In the genomic region with DNA sequence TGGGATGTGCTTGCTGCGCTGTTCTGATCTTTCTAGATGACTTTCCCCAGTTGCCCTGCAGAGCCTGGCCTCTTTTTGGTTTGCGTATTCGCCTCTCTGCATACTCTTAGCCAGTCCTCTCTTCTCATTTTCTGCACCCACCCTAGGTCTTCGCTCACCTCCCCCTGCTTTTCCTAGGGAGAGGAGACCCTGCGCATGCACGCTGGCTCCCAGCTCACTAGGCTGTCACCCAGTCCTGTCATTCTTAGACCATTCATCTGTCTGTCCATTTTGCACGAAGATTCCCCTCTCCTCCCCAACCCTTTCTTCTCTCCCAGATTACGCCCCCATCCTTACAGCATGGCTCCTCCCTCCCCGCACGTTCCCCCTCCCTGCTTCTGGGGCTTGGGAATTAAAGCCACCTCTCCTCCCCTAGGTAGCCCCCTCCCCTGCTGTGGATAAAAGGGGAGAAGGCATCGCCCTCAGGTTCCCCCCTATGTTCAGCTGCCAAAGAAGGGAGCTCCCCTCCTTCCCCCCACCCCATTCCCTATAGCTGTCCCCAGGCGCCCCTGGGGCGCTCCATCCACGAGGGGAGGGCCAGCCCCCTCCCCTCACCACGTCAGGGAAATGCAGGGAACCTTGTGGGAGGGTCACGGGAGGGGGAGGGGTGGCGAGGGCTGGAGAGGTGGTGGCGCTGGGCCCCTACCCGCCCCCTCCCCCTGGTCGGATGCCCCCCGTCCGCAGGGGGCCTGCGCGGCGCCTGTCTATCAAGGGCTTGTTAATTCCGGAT, we compare ENCODE assay signal across 7 mouse cellular contexts. TPM values are rescaled to one million over a fixed set of nuclear protein-coding genes. Genes with fewer than 3 reads are reported as not detected.
A peak's percentile ranks its signal among the peaks of the same experiment; 100 is the strongest.
DNase-seq lines count a peak whose midpoint lies in the region; ATAC-seq lines count a peak whose summit lies in the region.

No protein-coding gene starts in this region.

- 6% methylated on average over 17 of the region's 26 CpGs for WGBS in liver, embryonic 11.5 days
- 4% methylated on average over 21 of the region's 26 CpGs for WGBS in forebrain, embryonic 15.5 days
- 5% methylated on average over 23 of the region's 26 CpGs for WGBS in liver, embryonic 15.5 days (ENCODE audit: insufficient replicate concordance)

- H3K4me1 ChIP-seq in liver, embryonic 11.5 days (replicated peaks; ENCODE audit: control insufficient read depth, insufficient read depth, low read length) = peaks cover 15% of the 10 kb centered on the region
- peaks cover 41% of the 10 kb centered on the region for H3K4me1 ChIP-seq in forebrain, embryonic 15.5 days
- peaks cover 14% of the 10 kb centered on the region for H3K4me1 ChIP-seq in liver, embryonic 15.5 days (replicated peaks)

- H3K4me2 ChIP-seq in liver, embryonic 11.5 days = peak overlapping the region; percentile 97
- H3K4me2 ChIP-seq in forebrain, embryonic 15.5 days (replicated peaks) = peak overlapping the region; percentile 94
- H3K4me2 ChIP-seq in liver, embryonic 15.5 days = peak overlapping the region; percentile 77

- H3K36me3 ChIP-seq in liver, embryonic 11.5 days (ENCODE audit: control insufficient read depth, insufficient read depth, low read length) = no peaks in the 10 kb centered on the region
- 0 out of 2 replicates have a peak, but pooled peaks cover 4% of the 10 kb centered on the region for H3K36me3 ChIP-seq in forebrain, embryonic 15.5 days
- no peaks in the 10 kb centered on the region for H3K36me3 ChIP-seq in liver, embryonic 15.5 days (replicated peaks)

- peaks cover 78% of the 10 kb centered on the region for H3K27me3 ChIP-seq in liver, embryonic 11.5 days (replicated peaks; ENCODE audit: control insufficient read depth, insufficient read depth, low read length)
- peaks cover 50% of the 10 kb centered on the region for H3K27me3 ChIP-seq in forebrain, embryonic 15.5 days
- H3K27me3 ChIP-seq in liver, embryonic 15.5 days = peaks cover 86% of the 10 kb centered on the region

- no peak for DNase-seq in liver, embryonic 11.5 days (ENCODE audit: low spot score)
- no peak for DNase-seq in liver
- DNase-seq in cerebellum, adult 9-10 months = peak; percentile 67
- DNase-seq in urinary bladder, postnatal 25 days (ENCODE audit: low spot score) = no peak
- no peak for DNase-seq in thymus, postnatal 14 days

- peak overlapping the region; percentile 25; the same call in 1 of the 2 replicates for H3K9ac ChIP-seq in liver, embryonic 11.5 days (ENCODE audit: low read depth, low read length)
- H3K9ac ChIP-seq in forebrain, embryonic 15.5 days (replicated peaks) = peak overlapping the region; percentile 60
- H3K9ac ChIP-seq in liver, embryonic 15.5 days = no peak overlapping the region

- no peak overlapping the region for H3K27ac ChIP-seq in liver, embryonic 11.5 days (ENCODE audit: low read depth, low read length)
- H3K27ac ChIP-seq in forebrain, embryonic 15.5 days (replicated peaks) = peak overlapping the region; percentile 87
- no peak overlapping the region for H3K27ac ChIP-seq in liver, embryonic 15.5 days (replicated peaks)

- peak overlapping the region; percentile 56 for H3K4me3 ChIP-seq in liver, embryonic 11.5 days (ENCODE audit: low read depth, low read length)
- peak overlapping the region; percentile 54 for H3K4me3 ChIP-seq in forebrain, embryonic 15.5 days
- peak overlapping the region; percentile 51; the same call in 1 of the 2 replicates for H3K4me3 ChIP-seq in liver, embryonic 15.5 days (replicated peaks)

- H3K9me3 ChIP-seq in liver, embryonic 11.5 days (ENCODE audit: control insufficient read depth, low read length) = no peaks in the 10 kb centered on the region
- H3K9me3 ChIP-seq in forebrain, embryonic 15.5 days = no peaks in the 10 kb centered on the region
- no peaks in the 10 kb centered on the region for H3K9me3 ChIP-seq in liver, embryonic 15.5 days (replicated peaks)

- no peak for ATAC-seq in liver, embryonic 11.5 days (replicated peaks; ENCODE audit: low FRiP score)
- peak; percentile 19; the same call in 1 of the 2 replicates for ATAC-seq in forebrain, embryonic 15.5 days (replicated peaks)
- ATAC-seq in liver, embryonic 15.5 days (ENCODE audit: insufficient read depth) = no peak; the same call in 1 of the 2 replicates

RNA-seq across cellular contexts. Expression of a gene that starts 24.8 kb away (rescaled TPM):
- 0.35 and 0.40 TPM in 2 replicates for polyA plus RNA-seq in liver, embryonic 11.5 days (2014; fragmentation: Nextera tagmentation; extraction: Ambion mirVana)
- 24.5 and 26.7 TPM in 2 replicates for polyA plus RNA-seq in forebrain, embryonic 15.5 days (2015; fragmentation: Nextera tagmentation; extraction: Ambion mirVana)
- polyA plus RNA-seq in liver, embryonic 15.5 days (2015; fragmentation: Nextera tagmentation; extraction: Ambion mirVana) = not detected in 2 replicates

RNA-seq across cellular contexts. Expression of a gene that starts 26.6 kb away (rescaled TPM):
- polyA plus RNA-seq in liver, embryonic 11.5 days (2014; fragmentation: Nextera tagmentation; extraction: Ambion mirVana) = 0.83 and 0.93 TPM in 2 replicates
- 1.1 and 1.4 TPM in 2 replicates for polyA plus RNA-seq in forebrain, embryonic 15.5 days (2015; fragmentation: Nextera tagmentation; extraction: Ambion mirVana)
- polyA plus RNA-seq in liver, embryonic 15.5 days (2015; fragmentation: Nextera tagmentation; extraction: Ambion mirVana) = 0.16 TPM in 1 of 2 replicates, not detected in the other

RNA-seq across cellular contexts. Expression of a gene that starts 49.0 kb away (rescaled TPM):
- 0.62 and 0.69 TPM in 2 replicates for polyA plus RNA-seq in liver, embryonic 11.5 days (2014; fragmentation: Nextera tagmentation; extraction: Ambion mirVana)
- 22.0 and 24.2 TPM in 2 replicates for polyA plus RNA-seq in forebrain, embryonic 15.5 days (2015; fragmentation: Nextera tagmentation; extraction: Ambion mirVana)
- polyA plus RNA-seq in liver, embryonic 15.5 days (2015; fragmentation: Nextera tagmentation; extraction: Ambion mirVana) = 0.05 and 0.06 TPM in 2 replicates

RNA-seq across cellular contexts. Expression of a gene that starts 52.4 kb away (rescaled TPM):
- polyA plus RNA-seq in liver, embryonic 11.5 days (2014; fragmentation: Nextera tagmentation; extraction: Ambion mirVana) = 0.90 and 1.1 TPM in 2 replicates
- polyA plus RNA-seq in forebrain, embryonic 15.5 days (2015; fragmentation: Nextera tagmentation; extraction: Ambion mirVana) = 3.7 TPM in 2 replicates
- polyA plus RNA-seq in liver, embryonic 15.5 days (2015; fragmentation: Nextera tagmentation; extraction: Ambion mirVana) = 0.54 and 0.63 TPM in 2 replicates

Comparison
In these comparisons a context has a peak if more than half of its experiments do, and no peak if none do; other contexts are left out.
1. RNA of a gene that starts 24.8 kb away (polyA plus RNA-seq): 24.5 to 26.7 TPM in forebrain, embryonic 15.5 days; 0.35 to 0.40 TPM in liver, embryonic 11.5 days and not detected in liver, embryonic 15.5 days; every median in the first group is over 10 times any median in the second.
2. RNA of a gene that starts 49.0 kb away (polyA plus RNA-seq): 22.0 to 24.2 TPM in forebrain, embryonic 15.5 days; 0.62 to 0.69 TPM in liver, embryonic 11.5 days and 0.05 to 0.06 TPM in liver, embryonic 15.5 days; every median in the first group is over 10 times any median in the second.
3. Peak in every context shown above with its lines, with median percentiles within 50 percentile points of each other: H3K4me2 ChIP-seq and H3K4me3 ChIP-seq.